Mouse (Mus musculus): ENCODE data around the gene Flt1. TPM values are rescaled to one million over a fixed set of nuclear protein-coding genes. Genes with fewer than 3 reads are reported as not detected.

Flt1 gene
- 2.1 TPM for polyA plus RNA-seq (2012; fragmentation: generic; extraction: Trizol)
- long read RNA-seq, experiment 1, partial matches to known transcripts, result 0 of 2 reads
- long read RNA-seq, experiment 1, other reads (novel, unspliced or antisense), result 2 of 2 reads
- long read RNA-seq, experiment 2, full-length matches to known transcripts, result 2 of 2 reads
- long read RNA-seq, experiment 2, partial matches to known transcripts, result 0 of 2 reads
- long read RNA-seq, experiment 2, other reads (novel, unspliced or antisense), result 0 of 2 reads

GRCm38 (mm10) chr5:147725831-147726700 is at the start of gene Flt1:
TSS of gene Flt1 (minus strand) at chr5:147726011.
- peak within 1 kb of the TSS; percentile 70 for H3ac ChIP-seq (ENCODE audit: control insufficient read depth, insufficient read length, low read depth)
- H3K36me3 ChIP-seq (ENCODE audit: control insufficient read depth, insufficient read depth), result no peaks in the 10 kb centered on the region
- H3K79me3 ChIP-seq (ENCODE audit: low read depth), result no peaks in the 10 kb centered on the region
- H3K4me3 ChIP-seq (ENCODE audit: insufficient read depth, poor library complexity, severe bottlenecking), result peak within 1 kb of the TSS; percentile 44
- peaks cover 5% of the 10 kb centered on the region for H3K79me2 ChIP-seq (ENCODE audit: control insufficient read depth, insufficient read depth)
- peaks cover 7% of the 10 kb centered on the region for H3K27me3 ChIP-seq (ENCODE audit: control insufficient read depth, insufficient read depth, insufficient read length)
- TF ChIP-seq CEBPB (IDR thresholded peaks at IDR 0.05; ENCODE audit: low read depth), result no peak
- no peak for TF ChIP-seq CTCF (IDR thresholded peaks at IDR 0.05; ENCODE audit: control insufficient read depth, insufficient read depth, insufficient read length)
- TF ChIP-seq USF1 (IDR thresholded peaks at IDR 0.05; ENCODE audit: low read depth), result no peak
- no peak for TF ChIP-seq MYOG (IDR thresholded peaks at IDR 0.05; ENCODE audit: control insufficient read depth, extremely low read depth, insufficient read length)
- no peak for TF ChIP-seq MAX (IDR thresholded peaks at IDR 0.05)
- TF ChIP-seq FOSL1 (IDR thresholded peaks at IDR 0.05; ENCODE audit: insufficient read depth, low read length, poor library complexity, severe bottlenecking), result no peak
- TF ChIP-seq MYOD1 (IDR thresholded peaks at IDR 0.05; ENCODE audit: control insufficient read depth, insufficient read length, low read depth), result no peak

GRCm38 (mm10) chr5:147775222-147775621 is 49.4 kb upstream of the Flt1 start:
- no peaks in the 10 kb centered on the region for H3K27me3 ChIP-seq (ENCODE audit: control insufficient read depth, insufficient read depth, insufficient read length)
- H3K4me3 ChIP-seq (ENCODE audit: insufficient read depth, poor library complexity, severe bottlenecking), result no peak overlapping the region
- TF ChIP-seq MYOG (IDR thresholded peaks at IDR 0.05; ENCODE audit: control insufficient read depth, extremely low read depth, insufficient read length) (no peak), USF1 (IDR thresholded peaks at IDR 0.05; ENCODE audit: low read depth) (no peak), MYOD1 (IDR thresholded peaks at IDR 0.05; ENCODE audit: control insufficient read depth, insufficient read length, low read depth) (no peak), MAX (IDR thresholded peaks at IDR 0.05) (no peak), CTCF (IDR thresholded peaks at IDR 0.05; ENCODE audit: control insufficient read depth, insufficient read depth, insufficient read length) (no peak), CEBPB (IDR thresholded peaks at IDR 0.05; ENCODE audit: low read depth) (no peak), FOSL1 (IDR thresholded peaks at IDR 0.05; ENCODE audit: insufficient read depth, low read length, poor library complexity, severe bottlenecking) (no peak)
- H3K79me2 ChIP-seq (ENCODE audit: control insufficient read depth, insufficient read depth), result no peaks in the 10 kb centered on the region
- no peaks in the 10 kb centered on the region for H3K36me3 ChIP-seq (ENCODE audit: control insufficient read depth, insufficient read depth)
- H3ac ChIP-seq (ENCODE audit: control insufficient read depth, insufficient read length, low read depth), result no peak overlapping the region
- no peaks in the 10 kb centered on the region for H3K79me3 ChIP-seq (ENCODE audit: low read depth)

- Histone ChIP-seq H3K79me2 (ENCODE audit: control insufficient read depth, insufficient read depth) (no peaks in the 10 kb centered on the region), H3K27me3 (ENCODE audit: control insufficient read depth, insufficient read depth, insufficient read length) (no peaks in the 10 kb centered on the region), H3K79me3 (ENCODE audit: low read depth) (no peaks in the 10 kb centered on the region), H3ac (ENCODE audit: control insufficient read depth, insufficient read length, low read depth) (no peak overlapping the region), H3K4me3 (ENCODE audit: insufficient read depth, poor library complexity, severe bottlenecking) (no peak overlapping the region), H3K36me3 (ENCODE audit: control insufficient read depth, insufficient read depth) (no peaks in the 10 kb centered on the region)
- TF ChIP-seq USF1 (IDR thresholded peaks at IDR 0.05; ENCODE audit: low read depth), result no peak
- TF ChIP-seq CTCF (IDR thresholded peaks at IDR 0.05; ENCODE audit: control insufficient read depth, insufficient read depth, insufficient read length), result no peak
- no peak for TF ChIP-seq CEBPB (IDR thresholded peaks at IDR 0.05; ENCODE audit: low read depth)
- no peak for TF ChIP-seq MAX (IDR thresholded peaks at IDR 0.05)
- no peak for TF ChIP-seq FOSL1 (IDR thresholded peaks at IDR 0.05; ENCODE audit: insufficient read depth, low read length, poor library complexity, severe bottlenecking)
- no peak for TF ChIP-seq MYOG (IDR thresholded peaks at IDR 0.05; ENCODE audit: control insufficient read depth, extremely low read depth, insufficient read length)
- no peak for TF ChIP-seq MYOD1 (IDR thresholded peaks at IDR 0.05; ENCODE audit: control insufficient read depth, insufficient read length, low read depth)
Measured at GRCm38 (mm10) chr5:147769918-147770317, 44.1 kb upstream of the Flt1 start.

- TF ChIP-seq USF1 (IDR thresholded peaks at IDR 0.05; ENCODE audit: low read depth) (no peak), FOSL1 (IDR thresholded peaks at IDR 0.05; ENCODE audit: insufficient read depth, low read length, poor library complexity, severe bottlenecking) (no peak), MYOG (IDR thresholded peaks at IDR 0.05; ENCODE audit: control insufficient read depth, extremely low read depth, insufficient read length) (no peak), MYOD1 (IDR thresholded peaks at IDR 0.05; ENCODE audit: control insufficient read depth, insufficient read length, low read depth) (no peak)
- H3K79me3 ChIP-seq (ENCODE audit: low read depth), result no peaks in the 10 kb centered on the region
- no peak overlapping the region for H3K4me3 ChIP-seq (ENCODE audit: insufficient read depth, poor library complexity, severe bottlenecking)
- H3K27me3 ChIP-seq (ENCODE audit: control insufficient read depth, insufficient read depth, insufficient read length), result no peaks in the 10 kb centered on the region
- H3K79me2 ChIP-seq (ENCODE audit: control insufficient read depth, insufficient read depth), result no peaks in the 10 kb centered on the region
- no peak overlapping the region for H3ac ChIP-seq (ENCODE audit: control insufficient read depth, insufficient read length, low read depth)
- H3K36me3 ChIP-seq (ENCODE audit: control insufficient read depth, insufficient read depth), result no peaks in the 10 kb centered on the region
Measured at GRCm38 (mm10) chr5:147764061-147764460, 38.2 kb upstream of the Flt1 start.

- no peaks in the 10 kb centered on the region for H3K27me3 ChIP-seq (ENCODE audit: control insufficient read depth, insufficient read depth, insufficient read length)
- H3K79me2 ChIP-seq (ENCODE audit: control insufficient read depth, insufficient read depth), result no peaks in the 10 kb centered on the region
- no peaks in the 10 kb centered on the region for H3K79me3 ChIP-seq (ENCODE audit: low read depth)
- H3K36me3 ChIP-seq (ENCODE audit: control insufficient read depth, insufficient read depth), result no peaks in the 10 kb centered on the region
- no peak overlapping the region for H3ac ChIP-seq (ENCODE audit: control insufficient read depth, insufficient read length, low read depth)
- H3K4me3 ChIP-seq (ENCODE audit: insufficient read depth, poor library complexity, severe bottlenecking), result no peak overlapping the region
- no peak for TF ChIP-seq FOSL1 (IDR thresholded peaks at IDR 0.05; ENCODE audit: insufficient read depth, low read length, poor library complexity, severe bottlenecking)
Measured at GRCm38 (mm10) chr5:147761984-147762383, 36.2 kb upstream of the Flt1 start.
